Mouse (Mus musculus): ENCODE results near the gene Hcn2.
"Not testable (repeated sequence)": the region's sequence is repeated elsewhere in the genome, so short reads cannot be mapped to it uniquely, and the experiment has no call there.

The Hcn2 gene

DNA sequence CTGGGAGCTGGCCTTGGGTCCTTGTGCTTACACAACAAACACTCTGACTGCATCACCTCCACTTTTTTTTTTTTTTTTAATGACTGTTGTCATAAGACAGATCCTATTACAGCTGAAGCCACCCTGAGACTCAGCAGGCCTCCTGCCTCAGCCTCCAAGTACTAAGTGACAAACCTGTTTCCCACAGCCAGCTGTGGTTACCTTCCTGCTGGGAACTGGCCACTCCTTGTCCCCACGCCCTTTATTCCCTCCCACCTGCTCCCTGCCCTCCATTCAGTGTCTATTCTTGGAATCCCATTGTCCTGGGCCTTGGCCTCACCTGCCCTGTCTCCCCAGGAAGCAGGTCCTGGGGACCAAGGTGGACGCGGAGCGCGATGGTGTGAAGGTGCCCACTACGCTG lies 28.9 kb upstream of the Hcn2 start:
- no peak for DNase-seq

DNA sequence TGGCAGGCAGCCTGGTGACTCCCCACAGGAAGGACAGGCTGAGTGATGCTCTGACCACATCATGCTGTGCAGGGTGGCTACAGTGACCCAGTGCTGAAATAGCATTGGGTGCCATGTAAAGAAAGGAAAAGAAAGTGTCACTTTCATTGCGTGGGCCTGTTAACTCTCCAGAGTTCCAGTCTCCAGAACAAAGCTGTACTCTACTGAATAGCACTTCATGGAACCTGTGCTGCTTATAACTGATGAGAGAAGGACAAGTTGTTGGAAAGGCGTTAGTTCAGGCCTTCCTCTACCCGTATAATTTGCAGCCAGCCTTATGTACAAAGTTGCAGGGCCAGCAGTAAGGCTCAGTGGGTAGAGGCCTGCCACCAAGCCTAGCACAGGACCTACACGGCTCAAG lies 27.7 kb upstream of the Hcn2 start, which contains the start of gene Gzmm:
Gene Gzmm, plus strand, starts transcription at position 301 of the 400 bp plus-strand sequence.
- DNase-seq: no peak

- DNase-seq: peak in 1 of 2 experiments; percentile 17
Measured at GRCm38 (mm10) chr10:79689178-79689577, 27.3 kb upstream of the Hcn2 start.

- DNase-seq: no peak
Measured at GRCm38 (mm10) chr10:79691986-79692548, 24.4 kb upstream of the Hcn2 start.

DNA sequence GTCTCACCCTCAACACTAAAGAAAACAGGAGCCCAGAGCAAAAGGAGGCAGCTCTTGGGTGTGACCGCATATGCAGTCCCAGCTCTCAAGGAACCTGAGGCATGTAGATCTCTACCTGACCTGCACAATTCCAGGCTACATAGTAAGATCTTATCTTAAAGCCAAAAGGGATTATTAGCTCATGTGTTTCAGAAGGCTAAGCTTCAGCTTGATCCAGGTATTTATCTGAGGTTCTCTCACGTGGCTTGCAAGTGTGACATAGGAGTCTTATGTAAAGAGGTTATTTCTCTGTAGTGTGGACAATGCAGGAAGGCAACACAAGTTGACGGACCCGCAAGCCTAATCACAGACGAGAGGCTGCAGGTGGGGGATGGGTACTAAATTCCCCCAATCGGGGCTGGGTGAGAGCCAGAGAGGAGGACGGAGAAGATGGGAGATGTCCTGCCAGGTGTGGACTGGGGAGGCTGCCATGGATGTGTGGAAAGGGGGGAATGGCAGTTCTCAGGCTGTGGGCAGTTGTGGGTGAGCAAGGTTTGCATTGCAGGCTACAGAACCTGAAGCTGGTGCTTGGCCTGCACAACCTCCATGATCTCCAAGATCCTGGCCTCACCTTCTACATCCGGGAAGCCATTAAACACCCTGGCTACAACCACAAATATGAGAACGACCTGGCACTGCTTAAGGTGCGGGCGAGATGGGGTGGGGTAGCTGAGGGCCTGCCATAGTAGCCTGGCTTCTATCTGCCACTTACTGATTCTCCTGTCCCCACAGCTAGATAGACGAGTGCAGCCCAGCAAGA lies 22.7 kb upstream of the Hcn2 start:
- DNase-seq: peak in 1 of 2 experiments; percentile 35

GRCm38 (mm10) chr10:79694379-79694655 lies 22.1 kb upstream of the Hcn2 start:
- DNase-seq: peak in 1 of 2 experiments; percentile 52

DNA sequence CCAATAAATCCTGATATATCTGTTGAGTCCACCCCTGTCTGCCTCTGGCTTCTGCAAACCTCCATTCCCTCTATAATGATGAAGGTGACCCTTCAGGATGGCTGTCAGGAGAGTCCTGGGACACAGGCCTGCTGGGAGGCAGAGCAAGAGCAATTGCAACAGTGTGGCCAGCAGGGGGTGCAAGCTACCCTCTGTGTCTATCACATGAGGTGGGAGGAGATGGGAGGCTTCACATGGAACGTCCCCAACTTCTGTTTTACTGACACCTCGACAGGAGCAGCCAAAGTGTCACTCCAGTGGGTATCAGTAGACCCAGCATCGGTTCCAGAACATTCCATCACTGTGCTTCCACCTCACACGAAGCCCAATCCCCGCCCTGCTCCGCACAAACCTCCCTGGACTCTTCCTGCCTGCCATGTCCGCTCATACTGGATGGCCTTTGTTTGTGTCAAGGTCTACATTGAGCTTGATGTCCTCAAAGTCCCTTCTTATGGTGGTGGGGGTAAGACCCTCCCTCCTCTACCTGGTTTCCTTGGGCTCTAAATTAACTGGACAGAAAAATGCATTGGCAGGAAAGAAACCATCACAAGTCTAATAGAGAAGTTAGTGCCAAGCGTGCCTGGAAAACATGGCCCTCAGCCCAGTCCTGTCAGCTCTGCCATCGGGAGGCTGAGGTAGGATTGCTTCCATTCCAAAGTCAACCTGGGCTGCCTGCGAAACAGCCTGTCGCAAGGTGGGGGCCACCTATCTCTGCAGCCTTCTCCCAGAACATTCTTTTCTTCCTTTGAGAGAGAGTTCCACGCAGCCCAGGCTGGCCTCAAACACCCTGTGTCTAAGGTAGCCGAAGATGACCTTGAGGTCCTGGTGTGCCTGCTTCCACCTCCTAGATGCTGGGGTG lies 21.0 kb upstream of the Hcn2 start:
- peak; percentile 82 to 89 for DNase-seq

- peak in 1 of 2 experiments; percentile 21 for DNase-seq
Measured at GRCm38 (mm10) chr10:79696129-79696651, 20.2 kb upstream of the Hcn2 start.

GRCm38 (mm10) chr10:79697916-79698315 lies 18.5 kb upstream of the Hcn2 start:
- DNase-seq: peak; percentile 93 to 95

GRCm38 (mm10) chr10:79698459-79698858 lies 18.0 kb upstream of the Hcn2 start:
- no peak for DNase-seq

DNA sequence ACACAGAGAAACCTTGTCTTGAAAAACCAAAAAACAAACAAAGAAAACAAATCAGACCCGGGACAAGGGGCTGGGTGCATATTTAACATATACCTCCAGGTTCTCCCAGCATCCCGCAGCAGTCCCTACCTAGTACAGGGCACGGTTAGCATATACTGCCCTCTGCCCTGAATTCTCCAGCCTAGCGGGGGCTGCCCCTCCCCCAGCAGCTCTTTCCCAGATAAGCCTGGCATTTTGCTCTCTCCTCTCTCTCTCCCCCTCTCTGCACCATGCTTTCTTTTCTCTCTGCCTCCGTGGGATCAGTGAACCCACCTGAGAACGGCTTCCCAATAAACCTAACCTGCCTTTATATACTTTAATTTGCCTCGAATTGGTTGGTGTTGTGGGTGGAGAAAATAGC lies 15.8 kb upstream of the Hcn2 start:
- DNase-seq: peak in 1 of 2 experiments; percentile 14

DNA sequence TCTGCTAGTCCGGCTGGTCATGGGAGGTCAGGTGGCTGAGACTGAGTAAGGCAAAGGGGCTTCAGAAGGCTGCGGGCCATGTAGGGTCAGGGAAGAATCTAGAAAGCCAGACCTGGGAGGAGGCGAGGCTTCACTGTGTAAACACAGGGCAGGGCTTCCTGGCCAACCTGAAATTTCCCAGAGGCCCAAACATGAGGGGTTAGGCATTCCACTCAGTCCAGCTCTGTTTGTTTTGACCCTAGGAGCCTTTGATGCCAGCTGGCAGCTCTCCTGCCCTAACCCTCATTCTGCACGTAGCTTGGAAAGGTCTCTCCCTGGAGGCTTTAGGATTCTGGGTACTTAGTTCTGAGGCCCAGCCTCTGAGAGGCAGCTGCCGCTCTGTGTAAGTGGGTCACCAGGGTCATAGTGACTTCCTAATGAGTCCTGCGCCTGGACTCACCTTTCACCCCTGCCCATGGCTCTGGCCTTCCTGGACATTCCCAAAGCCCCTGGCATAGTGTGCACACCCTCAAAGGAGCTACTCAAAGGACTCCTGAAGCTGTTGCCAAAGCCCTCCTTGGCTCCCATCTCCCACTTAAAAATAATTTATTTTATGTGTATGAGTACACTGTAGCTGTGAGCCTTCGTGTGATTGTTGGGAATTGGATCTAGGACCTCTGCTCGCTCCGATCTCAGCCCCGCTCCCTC lies 14.8 kb upstream of the Hcn2 start:
- peak in 1 of 2 experiments; percentile 26 for DNase-seq

- DNase-seq: not testable (repeated sequence)
Measured at GRCm38 (mm10) chr10:79702970-79703369, 13.5 kb upstream of the Hcn2 start.

DNA sequence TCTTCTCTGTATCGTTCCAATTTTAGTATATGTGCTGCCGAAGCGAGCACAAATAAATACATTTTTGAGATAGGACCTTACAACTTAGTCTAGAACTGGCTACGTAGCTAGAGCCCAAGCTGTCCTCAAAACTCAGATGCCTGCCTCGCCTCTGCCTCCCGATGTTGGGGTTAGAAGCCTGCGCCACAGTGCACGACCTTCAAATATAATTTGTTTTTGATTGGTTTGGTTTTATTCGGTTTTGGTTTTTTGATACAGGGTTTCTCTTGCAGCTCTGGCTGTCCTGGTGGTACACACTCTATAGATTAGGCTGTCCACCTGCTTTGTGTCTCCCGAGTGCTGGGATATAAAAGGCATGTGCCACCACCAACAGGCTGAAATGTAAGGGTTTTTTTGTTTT lies 12.9 kb upstream of the Hcn2 start:
- peak in 1 of 2 experiments; percentile 20 for DNase-seq

GRCm38 (mm10) chr10:79704065-79704969 lies 12.1 kb upstream of the Hcn2 start, which contains the start of gene Bsg:
TSS of gene Bsg (plus strand) at chr10:79704491.
- DNase-seq: peak; percentile 99 to 100

- DNase-seq: no peak
Measured at GRCm38 (mm10) chr10:79704970-79705360, 11.5 kb upstream of the Hcn2 start.

GRCm38 (mm10) chr10:79705951-79706350 lies 10.5 kb upstream of the Hcn2 start:
- DNase-seq: no peak

DNA sequence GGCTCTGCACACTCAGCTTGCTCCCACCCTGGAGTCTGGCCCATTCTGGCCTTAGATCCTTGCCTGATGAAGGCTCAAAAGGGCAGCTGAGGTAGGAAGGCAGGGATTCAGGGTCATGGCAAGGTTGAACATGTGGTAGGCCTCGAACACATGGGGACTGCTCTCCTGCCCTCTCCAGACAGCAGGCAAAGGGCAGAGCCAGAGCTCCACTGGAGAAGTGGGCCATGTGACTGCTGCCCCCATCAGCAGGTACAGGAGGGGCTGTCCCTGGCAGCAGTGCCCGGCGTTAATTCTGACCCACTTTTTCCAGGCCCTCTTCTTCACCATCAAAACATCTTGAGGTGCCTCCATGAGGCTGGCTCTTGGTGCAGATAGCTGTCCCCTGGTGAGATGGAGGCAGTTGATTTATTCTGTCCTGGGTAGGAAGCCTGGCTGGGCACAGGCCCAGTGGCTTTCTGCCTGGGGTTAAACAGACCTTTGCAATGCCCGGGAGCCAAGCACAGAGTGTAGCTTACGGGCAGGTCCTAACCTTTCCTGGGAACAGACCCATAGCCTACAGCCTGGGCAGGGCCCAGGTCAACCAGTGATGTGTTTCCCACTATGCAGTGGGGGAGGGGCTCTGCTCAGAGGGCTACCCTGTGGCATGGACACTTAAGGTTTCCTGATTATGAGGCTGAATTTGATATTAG lies 9.9 kb upstream of the Hcn2 start:
- peak; percentile 64 to 66 for DNase-seq

GRCm38 (mm10) chr10:79707162-79707561 lies 9.3 kb upstream of the Hcn2 start:
- DNase-seq: peak; percentile 75 to 80

DNA sequence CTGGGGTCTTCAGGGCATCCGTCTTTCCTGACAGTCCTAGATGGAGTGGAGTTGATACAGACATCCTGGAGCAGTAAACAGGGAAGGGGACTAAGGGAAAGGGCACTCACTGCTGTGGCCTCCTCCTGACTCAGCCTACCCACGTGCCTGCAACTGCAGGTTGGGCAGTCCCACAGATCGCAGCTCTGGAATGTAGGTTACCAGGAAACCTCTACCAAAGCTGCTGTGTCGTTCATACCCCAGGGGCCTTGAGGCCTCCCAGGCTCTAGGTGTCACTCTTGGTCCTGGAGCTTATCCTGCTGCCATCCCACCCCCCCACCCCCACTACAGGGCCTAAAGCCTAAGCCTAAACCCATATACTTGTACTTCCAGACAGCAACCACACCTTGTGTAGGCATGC lies 8.7 kb upstream of the Hcn2 start:
- DNase-seq: no peak

- no peak for DNase-seq
Measured at GRCm38 (mm10) chr10:79708668-79709067, 7.8 kb upstream of the Hcn2 start.
